ENCODE assay signal across 8 mouse cellular contexts in genomic region chr12:54861991-54862605, GRCm38 (mm10). TPM values are rescaled to one million over a fixed set of nuclear protein-coding genes. Genes with fewer than 3 reads are reported as not detected.
A peak's percentile ranks its signal among the peaks of the same experiment; 100 is the strongest.
DNase-seq lines count a peak whose midpoint lies in the region; ATAC-seq and TF ChIP-seq lines count a peak whose summit lies in the region.

No protein-coding gene starts in this region.

- DNase-seq in CH12.LX (ENCODE audit: extremely low read depth) = peak; percentile 31
- DNase-seq in NIH3T3 (ENCODE audit: low read depth) = peak; percentile 77
- DNase-seq in embryo, embryonic 11.5 days (ENCODE audit: low read depth, low spot score) = peak; percentile 23
- DNase-seq in heart, adult 8-10 months (ENCODE audit: low spot score) = peak; percentile 63
- peak; percentile 27 to 40 (median 29) for DNase-seq in liver, embryonic 14.5 days (ENCODE audit: low read depth in 3 of 3, low spot score in 3 of 3)
- no peak for DNase-seq in neural tube, embryonic 11.5 days (ENCODE audit: low spot score)
- DNase-seq in B cell, adult 2 months = no peak

- peaks cover 20% of the 10 kb centered on the region for H3K79me2 ChIP-seq in CH12.LX (replicated peaks; ENCODE audit: control insufficient read depth, extremely low read depth, insufficient read depth, poor library complexity, severe bottlenecking)

- H3K4me1 ChIP-seq in CH12.LX (ENCODE audit: control insufficient read depth in 1 of 2, insufficient read depth in 2 of 2) = peaks cover 3 to 20% of the 10 kb centered on the region in 2 experiments; a peak in 3 of 4 replicates
- H3K4me1 ChIP-seq in kidney, embryonic 15.5 days = peaks cover 16% of the 10 kb centered on the region
- peaks cover 2 to 6% of the 10 kb centered on the region in 2 experiments; a peak in 2 of 4 replicates for H3K4me1 ChIP-seq in liver, embryonic 14.5 days (replicated peaks; ENCODE audit: control insufficient read depth in 2 of 2, insufficient read depth in 2 of 2, low read length in 1 of 2)
- no peaks in the 10 kb centered on the region for H3K4me1 ChIP-seq in neural tube, embryonic 11.5 days (ENCODE audit: control insufficient read depth, insufficient read depth, low read length)

- peak overlapping the region; percentile 93 for H3K4me2 ChIP-seq in CH12.LX (ENCODE audit: insufficient read depth, low read depth, poor library complexity, severe bottlenecking)
- H3K4me2 ChIP-seq in kidney, embryonic 15.5 days = peak overlapping the region; percentile 67
- H3K4me2 ChIP-seq in liver, embryonic 14.5 days (ENCODE audit: low read depth) = peak overlapping the region; percentile 78
- peak overlapping the region; percentile 50 for H3K4me2 ChIP-seq in neural tube, embryonic 11.5 days (ENCODE audit: low read depth)

- H3K9ac ChIP-seq in CH12.LX (ENCODE audit: insufficient read depth, low read depth) = peak overlapping the region; percentile 99
- H3K9ac ChIP-seq in kidney, embryonic 15.5 days = peak overlapping the region; percentile 99
- peak overlapping the region; percentile 100 for H3K9ac ChIP-seq in liver, embryonic 14.5 days (replicated peaks)
- H3K9ac ChIP-seq in neural tube, embryonic 11.5 days (ENCODE audit: low read length) = peak overlapping the region; percentile 98

- under 1% methylated on average over 36 of the region's 36 CpGs for WGBS in kidney, embryonic 15.5 days
- WGBS in liver, embryonic 14.5 days (ENCODE audit: insufficient replicate concordance) = under 1% methylated on average over 36 of the region's 36 CpGs
- WGBS in neural tube, embryonic 11.5 days = under 1% methylated on average over 36 of the region's 36 CpGs

- peaks cover 4% of the 10 kb centered on the region for H3K9me3 ChIP-seq in CH12.LX (replicated peaks; ENCODE audit: low read length)
- no peaks in the 10 kb centered on the region for H3K9me3 ChIP-seq in kidney, embryonic 15.5 days (replicated peaks)
- no peaks in the 10 kb centered on the region for H3K9me3 ChIP-seq in liver, embryonic 14.5 days (ENCODE audit: control insufficient read depth, low read length)
- no peaks in the 10 kb centered on the region for H3K9me3 ChIP-seq in neural tube, embryonic 11.5 days (ENCODE audit: control insufficient read depth, low read length)

- no peak for TF ChIP-seq EP300 in CH12.LX (IDR thresholded peaks at IDR 0.05; ENCODE audit: low read length)
- no peak for TF ChIP-seq EP300 in liver, embryonic 14.5 days (IDR thresholded peaks at IDR 0.05; ENCODE audit: low read depth)

- TF ChIP-seq POLR2A in CH12.LX (IDR thresholded peaks at IDR 0.05; ENCODE audit: low read depth, low read length) = no peak

- dilution Hi-C loops in CH12.LX (cut with MboI; ENCODE audit: extremely low pct_ligation_motif_present, extremely low pct_unique_long_range_greater_than_20kb, low sequenced_read_pairs) = no loop called here

- no peak for TF ChIP-seq RAD21 in CH12.LX (IDR thresholded peaks at IDR 0.05; ENCODE audit: low read depth, low read length)

- H3K27me3 ChIP-seq in CH12.LX (replicated peaks) = no peaks in the 10 kb centered on the region
- H3K27me3 ChIP-seq in kidney, embryonic 15.5 days = no peaks in the 10 kb centered on the region
- H3K27me3 ChIP-seq in liver, embryonic 14.5 days (ENCODE audit: control insufficient read depth, insufficient read depth, low read length) = no peaks in the 10 kb centered on the region
- no peaks in the 10 kb centered on the region for H3K27me3 ChIP-seq in neural tube, embryonic 11.5 days (ENCODE audit: control insufficient read depth, insufficient read depth, low read length)

- no peak for TF ChIP-seq CTCF in CH12.LX (conservative IDR thresholded peaks at IDR 0.05 in 1 of 2, IDR thresholded peaks at IDR 0.05 in 1 of 2; ENCODE audit: low read depth in 2 of 2, low read length in 2 of 2)
- no peak for TF ChIP-seq CTCF in liver, embryonic 14.5 days (IDR thresholded peaks at IDR 0.05; ENCODE audit: low read depth)

- peaks cover 11 to 32% of the 10 kb centered on the region in 2 experiments for H3K36me3 ChIP-seq in CH12.LX (replicated peaks in 1 of 2; ENCODE audit: control insufficient read depth in 1 of 2, insufficient read depth in 1 of 2, low read length in 1 of 2)
- peaks cover 25% of the 10 kb centered on the region for H3K36me3 ChIP-seq in kidney, embryonic 15.5 days
- H3K36me3 ChIP-seq in liver, embryonic 14.5 days (replicated peaks; ENCODE audit: control insufficient read depth, insufficient read depth, low read depth) = peaks cover 6% of the 10 kb centered on the region
- peaks cover 3% of the 10 kb centered on the region for H3K36me3 ChIP-seq in neural tube, embryonic 11.5 days (ENCODE audit: control insufficient read depth, insufficient read depth, low read length)

- H3K4me3 ChIP-seq in CH12.LX (replicated peaks in 1 of 3; ENCODE audit: low read depth in 2 of 3, low read length in 2 of 3, poor library complexity in 1 of 3) = peak overlapping the region; percentile 86 to 99 (median 93)
- H3K4me3 ChIP-seq in kidney, embryonic 15.5 days (replicated peaks) = peak overlapping the region; percentile 96
- peak overlapping the region; percentile 97 to 99 for H3K4me3 ChIP-seq in liver, embryonic 14.5 days (ENCODE audit: insufficient read depth in 1 of 2, low read depth in 2 of 2, low read length in 2 of 2)
- peak overlapping the region; percentile 94 for H3K4me3 ChIP-seq in neural tube, embryonic 11.5 days (ENCODE audit: low read depth, low read length)

- peak overlapping the region; percentile 79 for H3K27ac ChIP-seq in CH12.LX (ENCODE audit: insufficient read depth, low read depth)
- H3K27ac ChIP-seq in kidney, embryonic 15.5 days = peak overlapping the region; percentile 99
- H3K27ac ChIP-seq in liver, embryonic 14.5 days = peak overlapping the region; percentile 90
- peak overlapping the region; percentile 96 for H3K27ac ChIP-seq in neural tube, embryonic 11.5 days (ENCODE audit: low read depth, low read length)

- in situ Hi-C loops in CH12.LX (cut with MboI; ENCODE audit: low pct_ligation_motif_present, low pct_unique_long_range_greater_than_20kb, low sequenced_read_pairs) = no loop called here

- no peak; the same call in 1 of the 2 replicates for ATAC-seq in kidney, embryonic 15.5 days (replicated peaks; ENCODE audit: low FRiP score)
- peak; percentile 44 for ATAC-seq in liver, embryonic 14.5 days (ENCODE audit: insufficient read depth)
- peak; percentile 79 for ATAC-seq in neural tube, embryonic 11.5 days (ENCODE audit: insufficient read depth, low FRiP score, low TSS enrichment)

TF ChIP-seq in CH12.LX, 34 proteins besides CTCF, POLR2A, EP300 and RAD21:
- 0 out of 2 replicates have a peak, but pooled peaks have one; percentile 16 for TF ChIP-seq ZNF384 (IDR thresholded peaks at IDR 0.05; ENCODE audit: low read depth, low read length)
- no peak for TF ChIP-seq ZKSCAN1 (IDR thresholded peaks at IDR 0.05; ENCODE audit: borderline replicate concordance, low read depth, low read length)
- peak; percentile 15; the same call in 1 of the 2 replicates for TF ChIP-seq MEF2A (IDR thresholded peaks at IDR 0.05; ENCODE audit: borderline replicate concordance, low read depth, low read length)
- TF ChIP-seq TBP (conservative IDR thresholded peaks at IDR 0.05; ENCODE audit: low read depth, low read length) = peak; percentile 52; the same call in 1 of the 2 replicates
- 0 out of 2 replicates have a peak, but pooled peaks have one; percentile 55 for TF ChIP-seq MXI1 (IDR thresholded peaks at IDR 0.05; ENCODE audit: low read depth, low read length)
- no peak for TF ChIP-seq RCOR1 (conservative IDR thresholded peaks at IDR 0.05; ENCODE audit: low read depth, low read length)
- TF ChIP-seq SIN3A (IDR thresholded peaks at IDR 0.05; ENCODE audit: low read length) = peak; percentile 20; the same call in 1 of the 2 replicates
- no peak for TF ChIP-seq IRF4 (IDR thresholded peaks at IDR 0.05; ENCODE audit: low read depth, low read length)
- no peak for TF ChIP-seq JUND (conservative IDR thresholded peaks at IDR 0.05; ENCODE audit: low read depth, low read length)

RNA-seq across cellular contexts. Expression of gene Cfl2, which starts 0.6 kb away (rescaled TPM):
- 6.1 and 7.1 TPM in 2 replicates for total RNA-seq in CH12.LX (2012; rRNA removed)
- total RNA-seq in CH12.LX (2014; rRNA removed) = 24.2 and 25.2 TPM in 2 replicates
- polyA plus RNA-seq in CH12.LX (2012; ENCODE audit: insufficient read length, low read depth) = 13.8 and 16.1 TPM in 2 replicates
- 100 to 1,000 TPM; 390 to 423 (median 413) TPM for total RNA-seq in heart, adult 8-10 months (2022)
- polyA plus RNA-seq in kidney, embryonic 15.5 days (2015; fragmentation: Nextera tagmentation; extraction: Ambion mirVana) = 192 and 207 TPM in 2 replicates
- 7.8 and 8.8 TPM in 2 replicates for polyA plus RNA-seq in liver, embryonic 14.5 days (2012; rRNA removed)
- polyA plus RNA-seq in liver, embryonic 14.5 days (2014; fragmentation: Nextera tagmentation; extraction: Ambion mirVana) = 30.8 and 34.3 TPM in 2 replicates
- 340 and 360 TPM in 2 replicates for polyA plus RNA-seq in neural tube, embryonic 11.5 days (2014; fragmentation: Nextera tagmentation; extraction: Ambion mirVana)

Comparison
In these comparisons a context has a peak if more than half of its experiments do, and no peak if none do; other contexts are left out.
1. DNase-seq: peak in CH12.LX (single experiment), NIH3T3 (single experiment), embryo, embryonic 11.5 days (single experiment), heart, adult 8-10 months (single experiment) and liver, embryonic 14.5 days (3 of 3); none in neural tube, embryonic 11.5 days (single experiment) and B cell, adult 2 months (0 of 2).
2. Peak in every context shown above with its lines, with median percentiles within 50 percentile points of each other: H3K27ac ChIP-seq, H3K4me2 ChIP-seq, H3K4me3 ChIP-seq and H3K9ac ChIP-seq.